Mouse (Mus musculus) neutrophil, adult 59 days (primary cell): ENCODE measurements around the gene Ms4a6d. TPM values are rescaled to one million over a fixed set of nuclear protein-coding genes. Genes with fewer than 3 reads are reported as not detected.

ENCODE experiments used
- total RNA-seq, 2 experiments: library from RNA; stranded (reverse); gene quantifications; 1 replicate in 1 of 2; 2 replicates in 1 of 2; pipeline ENCODE4 v1.2.4; 2023

Gene Ms4a6d
- 10 to 100 TPM in 1 of 2 experiments, 1 to 10 TPM in 1; 8.6 to 13.8 TPM for total RNA-seq

GRCm38 (mm10) chr19:11604603-11605002 lies at the start of gene Ms4a6d:
Ms4a6d (minus strand) TSS chr19:11604849.

DNA sequence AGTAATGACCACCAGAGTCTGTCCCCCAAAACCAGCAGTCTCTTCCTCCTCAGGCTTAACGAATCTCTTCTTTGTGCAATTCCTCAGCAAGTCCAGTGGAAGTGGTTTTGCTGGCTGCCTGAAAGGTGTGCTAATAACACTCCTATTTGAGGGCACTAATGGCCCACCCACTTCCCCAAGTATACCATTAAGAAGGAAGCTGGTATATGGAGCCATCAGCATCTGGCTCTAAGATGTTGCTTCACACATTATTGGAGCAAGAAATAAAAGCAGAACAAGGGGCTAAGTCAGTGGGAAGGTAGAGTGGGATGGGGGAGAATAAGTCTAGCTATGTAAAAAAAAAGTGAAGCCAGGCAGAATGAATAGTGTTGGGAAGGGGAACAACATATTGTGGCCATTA lies 36.1 kb upstream of the Ms4a6d start, which contains the start of gene Ms4a3:
Gene Ms4a3, minus strand, starts transcription at position 120 of the 400 bp plus-strand sequence.

DNA sequence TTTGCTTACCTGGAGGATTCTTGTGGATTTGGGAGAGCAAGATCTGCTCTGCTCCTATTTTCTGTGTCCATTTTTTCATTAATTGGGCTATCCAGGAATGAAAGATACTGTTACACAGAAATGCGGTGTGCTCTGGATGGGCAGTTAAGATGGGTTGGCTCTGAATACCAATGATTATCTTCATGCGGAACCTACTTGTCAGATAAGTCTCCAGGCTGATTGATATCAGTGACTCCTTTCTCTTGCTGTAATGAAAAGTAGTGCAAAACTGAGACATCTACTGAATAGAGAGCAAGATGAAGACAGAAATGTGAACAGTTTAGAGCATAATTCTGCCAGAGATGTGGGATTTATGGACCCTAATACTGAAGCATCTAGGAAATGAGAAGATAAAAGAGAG lies 18.9 kb upstream of the Ms4a6d start, which contains the start of gene Ms4a2:
Gene Ms4a2, minus strand, starts transcription at position 169 of the 400 bp plus-strand sequence.

Other genes with a start within 250 kb of the Ms4a6d start
- 10 to 100 TPM; 12.9 to 24.1 TPM for gene Ms4a4a, start 229.3 kb downstream of the Ms4a6d start, total RNA-seq
- gene Ms4a4c, start 200.1 kb downstream of the Ms4a6d start, total RNA-seq = 10 to 100 TPM; 27.3 to 57.7 TPM
- gene Ms4a4b, start 161.3 kb downstream of the Ms4a6d start, total RNA-seq = 10 to 100 TPM in 1 of 2 experiments, 1 to 10 TPM in 1; 8.0 to 11.1 TPM
- 100 to 1,000 TPM; 174 to 269 TPM for gene Ms4a6c, start 135.5 kb downstream of the Ms4a6d start, total RNA-seq
- gene Gm8369, start 118.9 kb downstream of the Ms4a6d start, total RNA-seq = 1 to 10 TPM; 2.7 to 4.3 TPM
- 10 to 100 TPM; 20.0 to 26.4 TPM for gene Ms4a6b, start 88.3 kb downstream of the Ms4a6d start, total RNA-seq
- not detected for gene Ms4a4d, start 68.0 kb downstream of the Ms4a6d start, total RNA-seq
- 1 to 10 TPM; 4.4 to 9.2 TPM for gene Ms4a2, start 18.9 kb upstream of the Ms4a6d start, total RNA-seq
- gene Ms4a3, start 36.0 kb upstream of the Ms4a6d start, total RNA-seq = 10 to 100 TPM; 81.0 to 87.7 TPM
- not detected for gene Oosp2, start 55.7 kb upstream of the Ms4a6d start, total RNA-seq
- under 1 TPM in 1 of 2 experiments, not detected in 1; 0.88 TPM for gene Oosp1, start 86.3 kb upstream of the Ms4a6d start, total RNA-seq
- gene Oosp3, start 92.2 kb upstream of the Ms4a6d start, total RNA-seq = not detected
- gene Gif, start 142.7 kb upstream of the Ms4a6d start, total RNA-seq = not detected
- 10 to 100 TPM; 16.3 to 16.5 TPM for gene Mrpl16, start 165.5 kb upstream of the Ms4a6d start, total RNA-seq
- 10 to 100 TPM; 15.2 to 19.7 TPM for gene Stx3, start 214.6 kb upstream of the Ms4a6d start, total RNA-seq
- not detected for gene Olfr1417, start 234.4 kb upstream of the Ms4a6d start, total RNA-seq